Mouse (Mus musculus): ENCODE measurements around the gene Tenm3.

Gene Tenm3

DNA sequence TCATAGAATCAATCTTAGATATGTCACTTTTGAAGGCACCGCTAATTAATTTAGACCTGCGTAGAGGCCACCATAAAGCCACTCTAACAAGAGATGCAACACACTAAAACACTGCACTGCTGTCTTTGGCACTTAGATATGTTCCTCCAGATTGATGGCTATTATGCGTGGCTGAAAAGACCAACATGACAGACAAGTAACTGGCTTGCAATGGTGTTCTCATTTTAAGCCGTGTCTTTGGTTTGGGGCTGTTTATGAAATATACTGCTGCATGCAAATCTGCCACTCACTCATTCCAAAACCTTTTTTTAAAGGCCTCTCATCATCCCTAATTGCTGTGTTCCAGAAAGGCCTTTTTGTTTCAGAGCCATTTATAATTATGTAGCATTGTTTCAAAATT, 398.1 kb downstream of the Tenm3 start:
- no peak for DNase-seq

DNA sequence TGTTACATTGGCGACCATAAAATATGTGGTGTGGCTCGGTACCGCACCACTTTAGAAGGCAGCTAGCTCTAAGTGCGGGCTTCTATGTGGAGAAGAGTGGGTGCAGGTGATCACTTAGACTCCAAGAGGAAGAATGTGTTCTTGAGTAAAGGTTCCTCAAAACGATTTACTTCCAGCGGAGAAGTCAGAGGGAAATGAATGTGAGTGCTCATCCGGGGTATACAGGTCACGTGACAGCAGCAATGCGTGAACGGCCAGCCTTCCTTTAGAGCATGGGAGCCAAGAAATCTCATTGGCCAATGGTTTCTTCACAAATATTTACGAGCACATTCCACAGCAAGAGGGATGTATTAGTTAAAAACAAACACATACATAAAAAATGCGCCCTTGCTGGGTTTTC, 404.3 kb downstream of the Tenm3 start:
- no peak for DNase-seq

DNA sequence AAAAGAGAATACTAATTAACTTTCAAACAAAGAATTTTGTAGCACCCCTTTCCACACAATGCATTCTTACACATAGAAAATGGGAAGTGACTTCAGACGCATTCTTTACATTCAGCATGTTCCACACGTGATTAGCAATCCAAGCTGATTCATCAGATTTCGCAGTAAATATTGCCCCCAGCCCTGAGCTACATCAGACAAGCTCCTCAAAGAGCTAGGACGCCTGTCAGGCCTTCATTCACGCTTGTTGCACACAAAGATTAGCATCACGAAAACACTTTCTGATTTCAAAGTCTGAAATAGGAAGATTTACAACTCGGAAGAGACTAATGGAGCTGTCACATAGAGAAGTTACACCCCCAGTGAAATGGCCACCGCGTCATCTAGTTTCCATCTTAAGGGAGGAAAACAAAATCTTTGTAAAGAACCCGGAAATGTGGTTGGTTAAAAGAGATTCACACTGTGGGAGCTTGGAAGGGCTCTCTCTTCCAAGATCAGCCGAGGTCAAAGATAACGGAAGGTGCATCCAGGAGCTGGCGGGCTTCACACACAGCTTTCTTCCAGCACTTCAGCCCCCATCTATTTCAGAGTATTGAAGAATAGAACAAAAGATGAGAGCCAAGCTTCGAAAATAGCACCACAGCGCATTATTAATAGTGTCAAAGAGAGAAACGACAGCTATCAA, 406.1 kb downstream of the Tenm3 start:
- DNase-seq: no peak

DNA sequence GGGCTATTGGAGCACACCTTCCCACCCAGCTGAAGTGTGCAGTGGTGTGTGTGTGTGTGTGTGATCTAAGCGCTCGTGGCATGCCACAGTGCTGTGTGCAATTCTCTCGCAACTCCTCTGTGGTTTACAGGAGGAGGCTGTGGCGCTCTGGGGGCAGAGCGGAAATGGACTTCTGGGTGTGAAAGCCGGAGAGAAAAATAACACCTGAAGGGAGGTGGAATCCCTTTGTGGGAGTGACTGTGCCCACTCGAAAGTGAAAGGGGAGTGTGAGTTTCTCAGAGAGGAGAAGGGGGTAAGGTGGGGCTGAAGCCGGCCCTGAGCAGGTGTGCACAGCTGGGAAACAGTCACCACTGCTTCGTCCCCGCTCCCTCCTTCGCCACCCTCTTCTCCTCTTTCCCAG, 418.6 kb downstream of the Tenm3 start:
- DNase-seq: no peak

DNA sequence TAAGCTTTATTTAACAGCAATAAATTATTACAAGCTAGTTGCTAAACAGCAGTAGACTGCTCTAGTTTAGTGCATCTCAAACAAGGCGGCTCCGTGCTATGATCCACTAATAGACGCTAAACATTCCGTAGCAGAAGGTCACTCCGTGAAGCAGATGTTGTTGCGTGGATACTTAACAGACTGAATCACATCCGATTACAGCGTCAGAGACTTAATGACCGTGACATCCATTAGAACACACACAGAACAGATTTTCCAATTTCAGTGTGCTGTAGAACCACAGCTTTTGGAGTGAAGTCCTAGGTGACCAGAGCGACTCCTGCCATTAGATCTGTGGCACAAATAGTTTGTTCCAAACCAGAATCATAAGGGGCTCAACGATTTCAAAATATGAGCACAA, 426.0 kb downstream of the Tenm3 start:
- no peak for DNase-seq

- DNase-seq: no peak
These were observed 432.8 kb downstream of the Tenm3 start for GRCm38 (mm10) chr8:48410916-48411315.

- DNase-seq: no peak
These were observed 443.2 kb downstream of the Tenm3 start for GRCm38 (mm10) chr8:48400572-48400972.

DNA sequence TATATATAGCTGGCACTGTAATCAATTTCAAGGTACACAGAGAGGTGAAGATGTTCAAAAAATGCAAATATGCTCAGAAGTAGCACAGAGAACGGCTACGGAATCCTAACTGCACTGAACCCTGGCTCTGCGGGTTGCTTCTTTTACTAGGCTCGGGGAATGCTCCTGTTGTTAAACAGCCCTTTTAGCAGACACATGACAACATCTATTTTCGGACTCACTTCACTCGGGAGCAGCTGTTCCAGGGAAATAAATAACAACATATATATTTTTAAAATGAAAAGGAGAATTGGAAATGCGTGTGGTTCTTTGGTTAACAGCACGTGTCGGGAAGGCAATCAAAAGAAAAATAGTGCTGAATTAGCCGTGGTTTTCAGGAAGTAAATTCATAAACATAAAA, 457.9 kb downstream of the Tenm3 start:
- DNase-seq: no peak

- DNase-seq: peak; percentile 15
These were observed 463.7 kb downstream of the Tenm3 start for GRCm38 (mm10) chr8:48380035-48380434.

GRCm38 (mm10) chr8:48376774-48377173, 467.0 kb downstream of the Tenm3 start:
- DNase-seq: peak; percentile 41

DNA sequence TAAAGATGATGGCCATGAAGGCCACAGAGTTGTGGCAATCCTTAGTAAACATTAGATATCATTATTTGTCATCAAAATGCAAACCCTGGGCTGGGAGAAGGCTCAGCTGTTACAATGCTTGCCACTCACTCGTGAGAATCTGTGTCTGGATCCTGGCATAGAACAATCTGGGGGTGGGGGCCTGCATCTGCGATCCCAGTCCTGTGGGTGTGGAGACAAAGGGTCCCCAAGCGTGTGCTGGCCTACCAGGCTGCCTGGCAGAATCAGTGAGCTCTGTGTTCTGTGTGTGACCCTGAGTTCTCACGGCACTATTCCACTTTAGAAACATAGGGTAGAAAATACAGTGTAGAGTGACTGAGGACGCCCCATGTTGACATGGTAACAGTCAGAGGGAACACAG, 468.6 kb downstream of the Tenm3 start:
- no peak for DNase-seq

- DNase-seq: no peak
These were observed 470.3 kb downstream of the Tenm3 start for GRCm38 (mm10) chr8:48373404-48373803.

DNA sequence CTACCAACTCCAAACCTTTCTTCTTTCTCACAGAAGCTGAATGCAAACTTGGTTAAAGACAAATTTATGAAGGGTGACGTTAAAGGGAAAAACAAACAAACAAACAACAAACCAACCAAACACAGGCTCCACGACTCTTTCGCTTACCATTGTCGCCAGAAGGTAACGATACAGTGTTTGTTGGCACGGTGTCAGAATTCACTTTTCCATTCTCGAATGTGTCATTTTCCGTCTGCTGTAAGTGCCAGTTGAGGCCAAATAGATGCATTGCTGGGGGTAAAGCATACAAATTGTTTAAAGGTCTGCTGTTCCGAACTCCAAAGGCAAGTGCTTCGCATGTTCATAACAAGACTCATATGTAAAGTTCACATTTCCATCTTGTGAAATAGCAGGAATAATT, 476.6 kb downstream of the Tenm3 start:
- no peak for DNase-seq

DNA sequence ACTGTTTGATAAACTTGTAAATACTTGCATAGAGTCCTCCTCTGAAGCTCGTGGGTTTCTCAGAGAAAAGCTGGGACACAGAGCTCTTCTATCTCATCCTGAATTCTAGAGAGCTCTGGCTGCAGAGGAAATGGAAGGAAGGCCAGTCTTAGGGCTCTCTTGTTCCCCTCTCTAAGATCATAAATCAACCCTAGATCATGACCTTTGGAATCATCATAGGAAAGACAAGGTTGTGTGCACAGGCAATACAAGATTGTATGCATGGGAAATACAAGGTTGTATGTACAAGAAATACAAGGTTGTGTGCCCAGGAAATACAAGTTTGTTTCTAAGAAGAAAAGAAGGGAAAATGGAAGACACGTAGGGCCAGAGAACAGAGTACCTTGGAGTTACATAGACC, 486.9 kb downstream of the Tenm3 start:
- DNase-seq: no peak

DNA sequence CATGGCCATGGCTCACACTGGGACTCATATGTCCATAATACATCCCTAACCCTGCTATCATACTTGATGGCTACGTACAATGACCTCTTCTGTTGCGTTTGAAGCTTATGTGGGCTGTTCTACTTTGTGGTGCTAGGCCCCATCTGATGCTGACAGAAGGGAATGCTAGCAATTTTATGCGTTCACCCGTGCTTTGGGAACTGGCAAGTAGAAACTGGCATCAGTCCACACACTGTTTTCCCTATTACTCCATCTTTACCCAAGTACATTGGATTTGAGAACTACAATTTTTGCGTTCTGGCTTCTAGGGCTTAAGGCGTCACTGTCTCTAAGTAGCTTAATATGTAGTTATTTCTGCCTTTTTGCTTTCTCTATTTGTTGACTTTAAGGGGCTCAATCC, 490.3 kb downstream of the Tenm3 start:
- no peak for DNase-seq

DNA sequence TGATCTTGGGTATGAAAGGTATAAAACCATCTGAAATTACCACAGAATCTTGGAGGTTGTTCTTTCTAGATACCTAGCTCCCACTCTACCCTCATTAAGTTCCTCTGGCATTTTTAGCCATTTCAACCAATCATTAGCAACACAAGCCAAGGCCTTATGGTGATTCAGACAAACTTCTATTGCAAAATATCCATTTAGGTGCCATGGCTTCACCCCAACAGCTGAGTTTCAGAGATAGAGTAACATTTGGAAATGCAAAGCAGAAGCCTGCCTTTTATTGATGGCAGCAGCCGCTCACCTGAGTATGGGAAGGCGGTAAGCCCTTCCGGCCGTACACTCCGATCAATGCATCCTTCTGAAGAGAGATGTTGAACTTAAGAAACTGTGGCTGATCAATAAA, 494.9 kb downstream of the Tenm3 start:
- DNase-seq: no peak

DNA sequence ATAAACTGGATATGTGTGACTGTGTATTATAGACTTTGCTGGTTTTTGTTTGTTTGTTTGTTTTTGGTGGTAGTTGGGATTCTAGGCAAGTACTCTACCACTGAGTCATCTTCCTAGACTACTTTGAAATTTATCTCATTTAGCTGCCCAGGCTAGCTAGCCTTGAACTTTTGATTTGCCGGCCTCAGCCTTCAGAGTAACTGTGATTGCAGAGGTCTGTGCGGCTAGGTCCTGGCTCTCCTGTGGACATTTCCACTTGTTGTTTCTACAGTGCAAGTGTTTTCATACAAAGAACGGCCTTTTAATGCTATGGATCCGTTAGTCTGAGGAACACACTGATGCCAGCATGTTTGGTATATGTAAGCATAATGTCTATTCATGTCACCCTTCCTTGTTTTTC, 495.4 kb downstream of the Tenm3 start:
- DNase-seq: no peak

DNA sequence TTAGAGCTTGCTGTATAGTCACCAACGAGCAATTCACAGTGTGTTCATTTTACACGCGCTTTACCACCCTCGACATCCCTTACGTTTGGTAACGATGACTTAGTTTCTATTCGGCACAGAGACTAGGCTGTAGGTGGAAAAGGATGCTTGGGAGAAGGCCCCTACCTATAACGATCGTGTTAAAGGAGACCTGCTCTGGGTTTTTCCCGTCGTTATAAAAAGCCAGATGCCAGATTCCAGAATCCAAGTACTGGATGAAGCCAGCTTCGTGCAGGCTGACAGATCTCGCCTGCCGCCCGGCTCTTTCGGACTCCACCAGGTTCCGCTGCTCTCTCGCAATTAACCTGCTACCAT, 500.7 kb downstream of the Tenm3 start:
- DNase-seq: no peak

GRCm38 (mm10) chr8:48342321-48343066, 501.3 kb downstream of the Tenm3 start:
- no peak for DNase-seq

- no peak for DNase-seq
These were observed 502.1 kb downstream of the Tenm3 start for GRCm38 (mm10) chr8:48341692-48342091.

DNA sequence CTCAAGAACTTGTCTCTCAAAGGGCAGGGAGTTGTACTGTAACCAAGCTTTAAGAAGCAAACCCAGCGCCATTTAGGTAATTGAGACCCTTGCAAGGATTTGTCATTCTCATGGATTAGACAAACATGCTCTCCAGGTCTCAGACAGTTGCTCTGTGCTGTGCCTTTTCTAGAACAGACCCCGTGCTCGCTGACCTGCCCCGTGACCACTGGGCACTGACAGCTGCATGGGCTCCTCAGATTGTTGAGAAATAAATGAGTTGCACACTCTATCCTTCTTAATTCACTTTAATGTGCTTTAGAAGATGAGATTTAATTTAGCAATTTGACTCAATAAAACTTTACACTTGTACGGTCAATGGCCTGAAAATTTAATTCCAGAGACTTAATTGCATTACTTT, 502.5 kb downstream of the Tenm3 start:
- no peak for DNase-seq

- no peak for DNase-seq
These were observed 521.0 kb downstream of the Tenm3 start for GRCm38 (mm10) chr8:48322655-48323265.

GRCm38 (mm10) chr8:48322240-48322639, 521.5 kb downstream of the Tenm3 start:
- no peak for DNase-seq

- DNase-seq: no peak
These were observed 524.1 kb downstream of the Tenm3 start for GRCm38 (mm10) chr8:48319674-48320073.

Data from right cerebral cortex, adult 18-20 months (tissue).